Mouse (Mus musculus) 3134 (cell line): ENCODE data around the gene Uhrf1.
A peak's percentile ranks its signal among the peaks of the same experiment; 100 is the strongest.
"Not testable (repeated sequence)": the region's sequence is repeated elsewhere in the genome, so short reads cannot be mapped to it uniquely, and the experiment has no call there.

Experiments
- DNase-seq: peaks from one replicate; pipeline ENCODE4 v3.0.0-alpha.2; 2011; ENCODE audit warnings: low spot score; ENCODE audit not compliant: insufficient read length; ENCODE audit errors: extremely low read depth

The Uhrf1 gene

DNA sequence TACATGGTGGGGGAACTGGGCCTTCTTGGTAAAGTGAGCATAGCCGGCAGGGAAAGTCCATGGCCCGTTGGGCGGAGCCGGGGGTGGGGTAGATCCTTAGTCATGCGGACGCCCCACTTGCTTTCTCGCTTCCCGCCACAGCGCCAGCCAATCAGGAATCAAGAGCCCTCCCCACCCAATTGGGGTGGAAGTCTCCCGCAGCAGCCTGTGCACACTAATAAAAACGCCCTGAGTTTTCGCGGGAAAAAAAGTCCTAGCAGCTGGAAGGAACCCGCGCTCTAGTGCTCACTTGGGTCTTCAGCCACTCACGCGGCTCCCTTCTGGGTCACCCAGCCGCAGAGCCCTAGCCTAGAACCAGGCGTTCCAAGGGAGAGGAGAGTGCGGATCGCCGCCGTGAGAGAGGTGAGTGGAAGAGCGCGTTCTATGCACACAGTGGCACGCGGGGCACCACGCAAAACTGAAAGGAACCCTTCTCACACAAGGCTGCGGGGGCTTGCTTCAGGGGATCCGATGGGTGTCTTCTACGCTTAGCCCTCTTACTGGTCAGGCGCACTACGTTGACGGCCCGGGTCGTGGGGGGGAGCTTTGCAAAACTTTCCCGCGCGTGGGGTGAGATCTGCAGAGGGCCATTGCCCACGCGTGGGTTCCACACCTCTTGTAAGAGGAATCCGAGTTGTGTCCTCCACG is at the start of gene Uhrf1:
Uhrf1 (plus strand) TSS at position 162 of the 687 bp plus-strand sequence.
- peak; percentile 93 for DNase-seq

DNA sequence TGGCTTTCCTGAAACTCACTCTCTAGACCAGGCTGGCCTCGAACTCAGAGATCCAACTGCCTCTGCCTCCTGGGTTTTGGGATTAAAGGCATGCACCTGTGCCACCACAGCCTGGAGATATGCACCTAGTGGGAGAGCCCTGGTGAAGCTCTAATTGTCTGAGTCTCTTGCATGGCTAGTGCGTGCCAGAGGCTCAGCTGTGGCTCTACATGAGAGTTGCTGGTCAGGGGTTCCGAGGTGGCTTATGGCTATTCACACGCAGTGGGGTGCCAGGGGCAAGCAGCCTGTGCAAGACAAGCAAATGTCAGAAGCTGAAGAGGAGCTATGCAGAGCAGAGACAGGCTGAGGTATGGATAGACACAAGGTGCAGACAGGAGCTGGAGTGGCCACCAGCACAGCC is 48.4 kb upstream of the Uhrf1 start:
- DNase-seq: no peak

DNA sequence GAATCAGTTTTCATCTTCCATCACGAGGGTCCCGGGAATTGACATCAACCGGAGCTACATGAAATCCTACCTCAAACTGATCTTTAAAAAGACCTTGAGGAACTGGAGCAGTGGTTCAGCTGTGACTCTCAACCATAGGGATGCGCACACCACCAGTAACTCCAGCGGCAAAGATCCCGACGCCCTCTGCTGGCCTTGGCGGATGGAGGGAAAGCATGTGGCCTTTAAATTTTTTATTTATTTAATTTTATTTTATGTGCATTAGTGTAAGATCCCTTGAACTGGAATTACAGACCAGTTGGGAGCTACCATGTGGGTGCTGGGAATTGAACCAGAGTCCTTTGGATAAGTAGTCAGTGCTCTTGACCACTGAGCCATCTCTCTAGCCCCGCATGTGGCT is 47.7 kb upstream of the Uhrf1 start:
- DNase-seq: no peak

DNA sequence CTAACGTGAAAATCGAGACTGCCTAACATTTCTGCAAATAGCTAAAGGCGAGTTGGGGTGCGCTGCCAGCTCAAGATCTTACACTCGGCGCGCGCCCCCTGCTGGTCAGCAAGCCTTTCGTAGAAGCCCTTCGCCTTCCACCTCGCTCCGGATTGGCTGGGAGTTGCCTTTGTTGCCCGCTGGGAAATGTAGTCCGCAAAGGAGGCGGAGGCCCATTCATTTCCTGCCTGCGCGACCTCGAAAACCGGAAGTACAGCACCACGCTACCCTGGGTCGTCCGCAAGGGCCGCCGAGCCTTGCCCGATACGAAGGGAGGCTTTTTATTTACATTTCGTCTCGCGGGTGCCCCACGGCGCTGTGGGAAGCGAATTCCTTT is 47.3 kb upstream of the Uhrf1 start:
- DNase-seq: peak; percentile 91

DNA sequence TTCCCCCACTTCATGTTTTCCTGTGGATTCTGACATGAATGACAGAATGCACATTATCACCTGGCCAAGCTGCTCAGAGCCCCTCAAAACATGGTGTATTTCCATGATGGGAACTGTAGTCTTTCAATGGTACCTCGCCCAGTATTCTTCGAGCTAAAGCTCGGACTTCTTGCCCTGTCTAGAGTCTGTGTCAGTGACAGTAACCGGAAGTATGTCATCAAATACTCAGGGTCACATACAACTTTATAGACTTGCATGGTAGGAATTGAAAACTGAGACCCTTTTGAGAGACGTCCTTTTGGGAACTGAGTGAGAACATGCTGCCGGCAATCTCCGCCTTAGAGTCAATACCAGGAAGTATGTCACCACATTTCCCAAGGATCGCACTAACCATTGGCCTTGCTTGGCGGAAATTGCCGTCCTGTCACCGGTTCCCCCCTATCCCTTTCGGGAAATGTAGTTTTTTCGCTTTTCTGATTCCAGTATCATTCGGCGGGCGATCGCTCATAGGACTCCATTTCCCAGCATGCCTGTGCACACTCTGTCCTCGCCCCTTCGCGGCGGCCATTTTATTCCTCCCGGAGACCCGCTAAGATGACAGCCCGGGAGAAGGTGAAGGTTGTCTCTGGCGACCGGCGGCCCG is 46.8 kb upstream of the Uhrf1 start, which contains the start of gene Fem1a:
Fem1a (plus strand) TSS at position 572 of the 643 bp plus-strand sequence.
- peak; percentile 88 for DNase-seq

DNA sequence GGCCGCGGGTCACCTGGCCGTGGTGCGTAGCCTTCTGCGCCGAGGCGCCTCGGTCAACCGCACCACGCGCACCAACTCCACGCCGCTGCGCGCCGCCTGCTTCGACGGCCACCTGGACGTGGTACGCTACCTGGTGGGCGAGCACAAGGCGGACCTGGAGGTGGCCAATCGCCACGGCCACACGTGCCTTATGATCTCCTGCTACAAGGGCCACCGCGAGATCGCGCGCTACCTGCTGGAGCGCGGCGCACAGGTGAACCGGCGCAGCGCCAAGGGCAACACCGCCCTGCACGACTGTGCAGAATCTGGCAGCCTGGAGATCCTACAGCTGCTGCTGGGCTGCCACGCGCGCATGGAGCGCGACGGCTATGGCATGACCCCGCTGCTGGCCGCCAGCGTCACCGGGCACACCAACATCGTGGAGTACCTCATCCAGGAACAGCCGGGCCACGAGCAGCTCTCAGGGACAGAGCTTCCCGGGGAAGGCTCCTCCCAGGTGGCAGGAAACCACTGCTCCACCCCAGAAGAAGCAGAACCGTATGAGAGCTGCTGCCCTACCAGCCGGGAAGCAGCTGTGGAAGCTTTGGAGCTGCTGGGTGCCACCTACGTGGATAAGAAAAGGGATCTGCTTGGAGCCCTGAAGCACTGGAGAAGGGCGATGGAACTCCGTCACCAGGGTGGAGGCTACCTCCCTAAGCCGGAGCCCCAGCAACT is 45.8 kb upstream of the Uhrf1 start:
- no peak for DNase-seq

DNA sequence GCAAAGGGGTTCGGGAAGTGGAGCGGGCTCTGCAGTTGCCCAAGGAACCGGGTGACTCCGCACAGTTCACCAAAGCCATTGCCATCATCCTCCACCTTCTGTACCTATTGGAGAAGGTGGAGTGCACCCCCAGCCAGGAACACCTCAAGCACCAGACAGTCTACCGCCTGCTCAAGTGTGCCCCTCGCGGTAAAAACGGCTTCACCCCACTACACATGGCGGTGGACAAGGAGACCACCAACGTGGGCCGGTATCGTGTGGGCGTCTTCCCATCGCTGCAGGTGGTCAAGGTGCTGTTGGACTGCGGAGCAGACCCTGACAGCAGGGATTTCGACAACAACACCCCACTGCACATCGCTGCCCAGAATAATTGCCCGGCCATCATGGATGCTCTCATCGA is 44.9 kb upstream of the Uhrf1 start:
- not testable (repeated sequence) for DNase-seq

DNA sequence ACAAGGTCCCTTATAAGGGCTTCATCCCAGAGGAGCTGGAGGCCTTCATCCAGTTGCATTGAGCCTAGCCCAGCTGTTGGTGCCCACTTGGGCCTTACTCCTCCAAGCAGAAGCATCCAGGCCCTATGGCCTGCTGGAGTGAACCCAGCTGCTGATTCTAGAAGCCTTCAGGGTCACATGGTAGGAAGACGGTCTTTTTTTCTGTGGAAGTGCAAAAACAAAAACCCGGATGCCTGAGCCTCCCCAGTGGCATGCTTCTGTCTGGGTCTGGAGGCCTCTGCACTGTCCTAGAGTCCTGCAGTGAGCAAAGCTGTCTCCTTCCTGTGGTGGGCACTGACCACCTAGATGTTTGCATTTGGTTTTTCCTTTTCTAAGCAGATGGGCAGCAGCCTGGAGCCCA is 44.3 kb upstream of the Uhrf1 start:
- not testable (repeated sequence) for DNase-seq

DNA sequence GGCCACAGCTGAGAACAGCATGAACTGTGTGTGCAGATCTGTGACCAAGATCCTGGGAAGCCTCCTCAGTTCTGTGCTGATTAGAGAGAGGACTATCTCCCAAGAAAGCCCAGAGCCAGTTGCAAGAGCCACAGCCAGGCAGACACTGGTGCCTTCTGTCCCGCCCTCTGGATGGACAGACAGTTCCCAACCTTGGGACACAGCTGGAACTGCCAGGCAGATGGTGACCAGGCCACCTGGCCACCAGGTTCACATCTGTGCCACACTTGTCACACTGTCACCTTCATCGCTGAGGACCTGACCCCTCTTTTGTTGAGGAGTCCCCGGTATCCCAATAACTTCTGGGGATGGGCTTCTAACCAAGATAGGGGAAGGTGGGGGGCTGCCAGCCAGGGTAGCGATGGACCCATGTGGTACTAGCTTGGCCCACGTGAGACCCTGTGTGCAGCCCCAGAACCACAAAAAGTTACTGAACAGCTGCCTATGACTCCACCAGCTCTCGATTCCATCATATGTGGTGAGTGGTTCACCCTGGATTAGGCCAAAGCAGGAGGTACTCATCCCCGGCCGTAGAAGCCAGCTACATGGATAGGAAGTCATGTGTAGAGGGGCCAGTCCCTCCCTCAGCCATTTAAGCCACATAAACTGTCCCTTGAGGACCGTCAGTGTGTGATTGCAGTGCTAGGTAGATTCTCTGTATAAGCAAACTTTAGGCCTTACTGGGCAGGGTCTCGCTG is 43.7 kb upstream of the Uhrf1 start:
- no peak for DNase-seq

DNA sequence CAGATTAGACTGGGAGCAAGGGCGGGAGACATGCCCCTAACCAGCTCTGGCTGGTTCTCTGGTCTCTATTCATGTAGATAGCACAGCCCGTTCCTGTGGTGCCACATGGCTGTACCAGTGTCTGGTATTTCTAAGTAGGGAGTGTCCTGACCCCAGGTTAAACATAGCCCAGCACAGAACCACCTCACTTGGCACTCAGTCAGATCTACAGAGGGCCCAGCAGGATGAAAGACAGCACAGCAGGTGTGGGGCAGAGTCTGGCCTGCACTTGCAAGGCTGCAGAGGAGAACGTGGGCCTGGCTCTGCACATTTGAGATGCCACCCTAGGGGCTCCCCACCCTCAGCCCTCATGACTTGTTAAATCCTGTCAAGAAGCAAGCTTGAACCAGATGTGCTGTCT is 42.0 kb upstream of the Uhrf1 start:
- DNase-seq: no peak

DNA sequence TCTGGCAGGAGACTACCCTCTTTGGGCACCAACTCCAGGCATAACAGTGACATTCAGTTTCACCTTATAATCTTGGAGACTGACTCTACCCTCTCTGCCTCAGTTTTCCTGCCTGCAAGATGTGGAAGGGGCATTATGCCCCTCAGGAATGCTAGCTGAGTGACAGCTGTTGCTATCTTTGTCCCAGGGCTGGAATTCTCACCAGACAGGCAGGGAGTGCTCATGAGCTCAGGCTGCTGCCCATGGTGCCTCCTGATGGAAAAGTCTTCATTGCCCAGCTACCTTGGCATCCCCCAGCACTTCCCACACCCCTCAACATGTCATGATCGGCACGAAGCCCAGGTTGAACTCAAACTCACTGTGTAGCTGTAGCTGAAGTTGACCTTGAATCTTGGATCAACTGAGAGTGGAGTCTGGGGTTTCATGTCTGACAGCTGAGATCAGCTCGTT is 40.5 kb upstream of the Uhrf1 start:
- no peak for DNase-seq

DNA sequence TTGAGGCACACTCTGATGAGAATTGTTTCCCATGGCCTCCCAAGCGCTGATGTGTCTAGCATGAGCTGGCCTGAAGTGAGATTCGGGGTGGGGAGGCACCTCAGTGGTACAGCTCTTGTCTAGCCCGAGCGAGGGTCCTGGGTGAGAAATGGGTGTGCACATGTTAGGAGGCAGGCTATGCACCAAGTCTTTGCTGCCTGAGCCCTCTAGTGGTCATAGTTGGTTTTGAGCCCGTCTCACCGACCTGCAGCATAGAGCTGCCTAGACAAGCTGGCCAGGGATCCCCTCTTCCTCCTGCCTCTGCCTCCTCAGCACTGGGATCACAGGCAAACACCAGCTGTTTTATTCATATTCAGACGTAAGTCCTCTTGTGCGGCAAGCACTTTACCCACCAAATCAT is 39.1 kb upstream of the Uhrf1 start:
- peak; percentile 56 for DNase-seq

DNA sequence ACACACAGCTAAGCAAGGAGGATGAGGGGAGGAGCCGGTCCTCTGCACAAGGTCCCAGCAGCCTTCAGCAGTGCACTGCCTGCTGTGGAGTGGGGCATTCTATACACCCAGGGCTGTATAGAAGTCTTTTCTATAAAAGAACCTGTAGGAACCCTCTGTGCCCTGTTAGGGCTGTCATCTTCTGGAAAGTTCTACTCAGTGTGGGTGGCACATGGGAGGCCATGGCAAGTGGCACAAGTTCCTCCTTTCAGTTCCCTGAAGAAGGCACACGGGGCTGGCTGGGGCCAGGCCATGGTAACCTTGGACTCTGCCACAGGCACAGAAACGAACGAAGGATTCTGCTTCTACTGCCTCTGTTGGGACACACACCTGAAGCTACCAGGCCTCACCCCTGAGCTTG is 38.1 kb upstream of the Uhrf1 start:
- no peak for DNase-seq

DNA sequence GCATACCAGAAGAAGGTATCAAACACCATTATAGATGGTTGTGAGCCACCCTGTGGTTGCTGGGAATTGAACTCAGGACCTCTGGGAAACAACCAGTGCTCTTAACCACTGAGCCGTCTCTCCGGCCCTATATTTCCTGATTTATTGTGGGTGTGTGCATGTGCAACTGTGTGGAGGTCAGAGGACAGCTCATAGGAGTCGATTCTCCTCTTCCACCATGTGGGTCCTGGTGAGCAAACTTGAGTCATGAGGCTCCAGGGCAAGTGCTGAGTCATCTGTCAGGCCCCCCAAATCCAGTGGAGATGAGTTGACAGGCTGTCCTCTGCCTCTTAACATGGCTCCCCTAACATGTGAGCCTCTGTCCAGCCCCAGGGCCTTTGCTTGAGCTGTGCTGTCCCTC is 37.3 kb upstream of the Uhrf1 start:
- peak; percentile 73 for DNase-seq

DNA sequence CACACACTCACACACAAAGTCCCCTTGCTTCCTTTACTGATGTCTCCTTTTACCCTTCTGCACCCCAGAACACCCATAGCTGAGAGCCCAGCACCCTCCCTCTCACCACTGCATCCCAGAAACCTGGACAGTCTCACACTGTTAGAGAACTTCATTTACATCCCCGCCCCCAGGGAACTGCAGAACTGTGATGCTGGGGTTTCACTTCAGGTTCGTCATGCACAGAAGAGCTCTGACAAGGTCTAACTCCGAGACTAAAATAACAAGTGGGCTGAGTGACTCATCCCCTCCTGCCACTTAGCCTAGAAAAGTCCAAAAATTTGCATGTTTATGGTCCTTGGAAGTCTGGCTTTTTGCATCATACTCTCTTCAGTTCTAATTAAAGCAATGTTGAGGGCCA is 36.9 kb upstream of the Uhrf1 start:
- DNase-seq: peak; percentile 71

DNA sequence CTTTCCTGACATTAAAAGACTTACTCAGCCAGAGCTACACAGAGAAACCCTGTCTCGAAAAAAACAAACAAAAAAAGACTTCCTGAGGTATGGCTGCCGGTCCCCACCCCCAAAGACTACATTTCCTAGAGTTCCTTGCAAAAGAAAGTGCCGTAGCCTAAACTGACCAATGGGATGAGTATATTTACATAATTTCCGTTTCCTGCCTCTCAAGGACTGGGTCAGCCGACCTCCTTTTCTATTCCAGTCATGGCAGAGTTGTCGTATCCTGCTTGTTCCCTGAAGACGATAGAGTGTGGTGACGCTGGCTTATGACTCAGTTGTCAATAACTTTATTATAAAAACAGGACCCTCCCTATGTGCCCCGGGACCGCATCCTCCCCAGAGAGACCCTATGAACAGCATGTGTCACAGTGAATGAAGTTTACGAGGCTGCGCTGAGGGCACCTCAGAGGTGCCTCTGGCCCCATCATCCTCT is 33.9 kb upstream of the Uhrf1 start:
- DNase-seq: no peak

DNA sequence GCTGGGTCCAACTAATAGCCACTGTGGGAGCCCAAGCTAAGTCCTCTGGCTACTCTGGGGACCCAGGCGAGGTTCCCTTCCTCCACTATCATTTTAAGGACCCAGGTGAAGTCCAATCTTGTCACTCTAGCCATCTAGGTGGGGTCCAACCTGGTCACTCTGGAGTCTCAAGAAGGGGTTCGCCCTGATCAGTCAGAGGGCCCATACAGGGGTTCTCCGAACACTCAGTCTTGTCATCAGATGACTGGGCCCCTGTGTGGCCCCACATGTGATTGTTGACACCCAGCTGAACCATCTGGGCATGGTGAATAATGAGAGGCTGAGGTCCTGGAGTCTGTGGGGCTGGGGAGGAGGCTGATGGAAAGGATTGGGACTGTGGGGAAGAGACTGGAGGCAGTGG is 33.4 kb upstream of the Uhrf1 start:
- no peak for DNase-seq

DNA sequence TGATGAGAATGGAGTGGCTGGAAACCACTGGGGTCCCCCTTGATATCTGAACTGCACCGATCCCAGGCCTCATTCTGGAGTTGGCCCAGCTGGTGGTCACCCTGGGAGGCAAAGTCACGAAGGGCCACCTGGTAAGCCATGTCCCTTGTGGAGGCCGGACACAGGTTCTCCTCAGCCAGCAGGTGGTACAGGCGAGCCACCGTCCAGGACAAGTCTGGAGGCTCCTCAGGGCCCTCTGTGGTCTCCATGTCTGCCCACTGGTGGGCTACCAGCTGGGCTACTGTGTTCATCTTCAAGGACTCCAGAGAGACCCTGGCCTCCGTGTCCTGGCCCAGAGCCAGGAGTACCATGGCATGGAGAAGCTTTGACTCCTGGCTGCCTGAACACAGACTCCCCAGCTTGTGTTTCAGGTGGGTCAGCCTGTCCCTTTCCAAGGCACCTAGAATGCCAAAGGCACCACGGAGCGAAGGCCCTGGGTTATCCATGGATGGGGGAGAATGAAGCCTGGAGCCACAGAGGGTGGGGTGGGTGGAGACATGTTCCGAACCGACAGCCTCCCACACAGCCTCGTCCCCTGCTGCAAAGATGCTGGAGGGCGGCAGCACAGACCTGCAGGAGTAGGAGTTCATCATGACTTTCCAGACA is 31.4 kb upstream of the Uhrf1 start:
- DNase-seq: no peak

DNA sequence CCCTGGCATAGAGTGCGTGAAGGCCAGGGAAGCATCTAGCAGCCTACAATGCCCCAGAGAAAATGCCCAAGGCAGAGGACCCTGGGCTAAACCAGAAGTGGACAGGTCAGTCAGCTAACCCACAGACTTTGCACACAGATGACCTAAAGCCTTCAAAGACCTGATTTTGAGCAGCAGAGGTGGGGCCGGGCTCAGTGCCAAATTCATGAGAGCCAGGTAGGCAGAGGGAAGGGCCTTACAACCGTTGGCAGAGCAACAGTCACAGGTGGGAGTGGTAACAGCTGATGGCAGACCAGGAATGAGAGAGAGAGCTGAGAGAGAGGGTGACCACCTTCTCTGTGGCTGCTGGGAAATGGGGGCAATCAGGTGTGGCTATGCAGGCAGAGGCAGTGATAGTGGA is 30.5 kb upstream of the Uhrf1 start:
- DNase-seq: no peak

DNA sequence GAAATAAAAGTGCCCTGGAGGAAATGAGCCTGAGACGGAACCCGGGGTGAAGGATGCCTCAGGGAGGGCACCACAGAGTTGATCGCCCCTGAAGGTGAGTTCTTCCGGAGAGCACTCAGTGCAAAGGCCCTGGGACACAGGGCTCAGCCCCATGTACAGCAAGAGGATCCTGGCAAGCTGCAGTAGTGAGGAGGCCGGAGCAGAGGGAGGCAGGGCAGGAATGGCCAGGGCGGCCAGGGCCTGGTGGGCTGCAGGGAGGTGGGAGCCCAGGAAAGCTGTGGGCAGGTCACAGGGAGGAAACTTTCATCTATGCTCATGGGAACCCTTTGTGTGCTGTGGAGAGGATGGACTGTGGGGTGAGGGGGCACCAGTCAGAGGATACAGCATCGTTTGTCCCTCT is 29.6 kb upstream of the Uhrf1 start:
- DNase-seq: no peak

DNA sequence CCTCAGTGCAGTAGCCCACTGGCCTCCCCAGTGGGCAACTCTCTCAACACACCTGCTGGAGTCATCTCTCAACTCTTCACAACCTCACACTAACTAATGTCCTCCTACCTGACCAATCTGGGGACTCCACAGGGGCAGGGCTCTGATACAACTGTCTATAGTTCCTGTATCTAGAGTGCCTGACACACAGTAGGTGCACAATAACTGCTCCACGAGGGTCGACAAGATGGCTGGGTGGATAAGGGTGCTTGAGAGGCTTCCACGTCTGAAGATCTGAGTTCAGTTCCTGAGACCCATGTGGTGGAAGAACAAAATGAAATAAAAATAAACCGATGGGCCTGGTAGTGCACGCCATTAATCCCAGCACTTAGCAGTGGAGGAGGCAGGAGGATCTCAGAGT is 29.1 kb upstream of the Uhrf1 start:
- DNase-seq: no peak
